Mouse (Mus musculus) skeletal muscle tissue, adult 2 months (tissue): ENCODE data around the gene Gm17949.
"Not testable (repeated sequence)": the region's sequence is repeated elsewhere in the genome, so short reads cannot be mapped to it uniquely, and the experiment has no call there.

Experiments used
- DNase-seq: peaks from one replicate; pipeline ENCODE4 v3.0.0-alpha.2; 2012; ENCODE audit warnings: low read depth, low spot score

Gene Gm17949

DNA sequence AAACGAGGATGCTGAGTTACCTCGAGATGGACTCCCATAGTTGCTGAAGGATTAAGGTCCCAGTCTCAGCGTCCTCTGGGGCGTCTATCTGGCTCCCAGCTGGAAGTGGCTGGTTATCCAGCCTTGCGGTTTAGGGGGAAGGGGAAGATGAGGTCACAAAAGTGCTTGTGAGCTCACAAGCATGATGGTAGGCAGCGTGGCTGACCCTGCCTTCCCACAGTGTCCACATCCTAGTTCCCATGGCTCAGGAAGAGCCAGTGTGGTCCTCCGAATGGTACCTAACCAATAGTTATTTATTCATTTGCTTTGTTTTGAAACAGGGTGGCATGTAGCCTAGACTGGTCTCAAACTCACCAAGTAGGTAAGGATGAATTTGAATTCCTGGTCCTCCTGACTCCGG, 30.3 kb downstream of the Gm17949 start, which contains the start of gene Slc25a41:
Slc25a41 (minus strand) TSS at position 101 of the 400 bp plus-strand sequence.
- no peak for DNase-seq

DNA sequence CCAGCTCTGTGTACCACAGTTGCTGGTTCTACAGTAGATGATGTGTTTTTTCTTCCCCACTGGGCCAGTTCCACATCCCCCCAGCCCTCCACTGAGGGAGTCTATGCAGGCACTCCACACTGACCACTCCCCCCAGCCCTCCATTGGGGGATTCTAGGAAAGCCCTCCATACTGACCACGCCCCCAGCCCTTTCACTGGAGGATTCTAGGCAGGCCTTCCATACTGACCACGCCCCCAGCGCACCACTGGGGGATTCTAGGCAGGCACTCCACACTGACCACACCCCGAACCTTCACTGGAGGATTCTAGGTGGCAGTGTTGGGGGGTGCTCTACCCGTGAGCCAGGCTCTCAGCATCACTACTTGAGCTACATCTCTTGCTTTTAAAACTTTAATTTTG, 36.1 kb downstream of the Gm17949 start:
- no peak for DNase-seq

DNA sequence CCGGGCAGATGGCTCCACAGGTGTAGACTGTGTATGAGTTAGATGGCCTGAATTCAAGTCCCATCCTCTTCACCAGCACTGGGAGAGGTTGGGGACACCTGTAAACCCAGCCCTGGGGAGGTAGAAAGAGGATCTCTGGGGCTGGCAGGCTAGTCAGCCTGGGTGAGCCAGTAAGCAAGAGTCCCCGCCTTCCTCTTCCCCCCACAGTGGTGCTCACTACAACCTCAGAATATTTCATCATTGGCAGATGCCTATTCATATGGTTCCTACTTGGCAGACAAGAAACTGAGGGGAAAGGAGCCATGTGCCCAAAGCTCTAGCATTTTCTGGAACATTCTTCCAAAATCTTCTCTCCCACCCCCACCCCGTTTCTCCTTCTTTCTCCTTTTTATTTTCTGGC, 37.5 kb downstream of the Gm17949 start:
- no peak for DNase-seq

DNA sequence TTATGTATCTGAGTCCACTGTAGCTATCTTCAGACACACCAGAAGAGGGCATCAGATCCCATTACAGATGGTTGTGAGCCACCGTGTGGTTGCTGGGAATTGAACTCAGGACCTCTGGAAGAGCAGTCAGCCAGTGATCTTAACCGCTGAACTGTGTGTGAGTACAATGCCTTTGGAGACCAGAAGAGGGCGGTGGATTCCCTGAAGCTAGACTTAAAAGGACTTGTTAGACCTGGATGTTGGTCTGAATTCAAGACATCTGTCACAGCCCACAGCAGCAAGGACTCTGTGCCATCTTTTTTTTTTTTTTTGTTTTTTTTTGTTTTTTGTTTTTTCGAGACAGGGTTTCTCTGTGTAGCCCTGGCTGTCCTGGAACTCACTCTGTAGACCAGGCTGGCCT, 40.4 kb downstream of the Gm17949 start:
- DNase-seq = not testable (repeated sequence)

- DNase-seq = no peak
Measured at GRCm38 (mm10) chr17:57056246-57056645, 45.0 kb downstream of the Gm17949 start.

DNA sequence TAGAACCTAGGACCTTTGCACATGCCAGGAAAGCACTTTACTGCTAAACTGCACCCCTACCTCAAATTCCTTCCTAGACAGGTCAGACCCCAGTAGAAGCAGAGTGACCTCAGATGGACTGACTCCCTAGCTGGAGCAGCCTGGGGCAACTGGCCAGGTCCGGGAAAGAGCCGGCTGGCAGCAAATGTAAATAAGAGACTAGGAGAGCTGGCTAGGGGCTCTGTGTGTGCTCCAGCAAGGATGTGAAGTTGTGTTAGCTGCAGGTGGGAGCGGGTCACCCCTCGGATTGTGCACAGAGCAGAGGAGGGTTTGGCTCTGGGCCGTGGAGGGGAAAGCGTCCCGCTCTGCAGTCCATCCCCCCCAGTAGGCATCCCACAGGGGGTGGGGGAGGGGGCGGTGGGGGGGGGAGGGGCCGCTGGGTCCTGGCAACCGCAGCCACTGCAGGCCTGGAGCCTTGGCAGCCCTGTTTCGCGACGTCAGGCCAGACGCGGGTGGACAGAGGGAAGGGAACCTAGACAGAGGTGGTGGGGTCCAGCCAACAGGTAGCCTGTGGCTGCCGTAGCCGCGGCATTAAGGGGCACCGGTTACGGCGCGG, 47.7 kb downstream of the Gm17949 start, which contains the start of gene Crb3:
Crb3 (plus strand) TSS at position 215 of the 595 bp plus-strand sequence.
- DNase-seq = peak; percentile 26

DNA sequence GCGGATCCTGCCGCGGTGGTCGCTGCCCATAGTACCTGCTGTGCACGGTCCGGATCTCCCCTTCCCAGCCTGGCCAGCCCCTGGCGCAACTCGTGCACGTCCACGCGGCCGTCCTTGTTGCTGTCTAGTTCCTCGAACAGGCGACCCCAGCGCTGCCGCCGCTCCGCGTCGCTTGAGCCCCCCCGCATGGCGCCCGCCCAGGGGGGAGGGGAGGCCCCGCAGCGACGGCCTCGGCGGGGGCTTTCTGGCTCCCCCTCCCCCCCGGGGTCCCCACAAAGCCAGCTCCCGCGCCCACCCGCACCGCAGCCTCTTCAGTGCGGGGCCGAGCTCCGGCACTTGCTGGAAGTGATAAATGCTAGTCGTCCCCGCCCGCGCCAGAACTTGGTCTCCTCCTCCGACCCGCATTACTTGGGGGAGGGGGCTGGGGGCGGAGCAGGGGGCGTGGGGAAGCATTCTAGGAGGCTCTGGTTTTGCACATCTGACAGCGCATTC, 48.3 kb downstream of the Gm17949 start, which contains the start of gene Slc25a23:
Slc25a23 (minus strand) TSS at position 378 of the 492 bp plus-strand sequence.
- peak; percentile 38 for DNase-seq

- peak; percentile 87 for DNase-seq
Measured at GRCm38 (mm10) chr17:57060231-57060801, 49.0 kb downstream of the Gm17949 start.

GRCm38 (mm10) chr17:57061069-57061468, 49.8 kb downstream of the Gm17949 start:
- no peak for DNase-seq

DNA sequence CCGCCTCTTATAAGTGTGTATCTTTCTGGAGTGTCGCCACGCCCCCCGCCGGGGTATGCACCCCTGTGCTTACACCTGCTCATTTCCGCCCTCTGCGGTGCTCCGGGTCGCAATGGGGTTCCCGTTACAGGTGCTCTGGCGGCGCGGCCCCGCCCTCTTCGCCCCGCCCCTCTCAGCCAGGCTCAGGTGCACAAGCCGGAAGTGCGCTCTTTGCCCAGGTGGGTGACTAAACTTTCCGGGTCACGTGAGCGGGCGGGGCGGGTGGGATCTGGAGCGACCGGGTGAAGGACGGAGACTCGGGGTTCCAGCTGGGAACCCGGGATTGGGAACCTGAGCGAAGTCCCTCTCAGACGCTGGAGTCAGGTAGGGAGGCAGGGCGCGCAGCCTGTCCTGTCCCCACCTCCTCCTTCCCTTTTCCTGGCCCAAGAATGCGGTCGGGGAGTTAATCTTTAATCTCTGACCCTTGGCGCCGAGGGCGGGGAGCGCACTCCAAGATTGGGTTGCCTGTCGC, 50.8 kb downstream of the Gm17949 start:
- DNase-seq = no peak

DNA sequence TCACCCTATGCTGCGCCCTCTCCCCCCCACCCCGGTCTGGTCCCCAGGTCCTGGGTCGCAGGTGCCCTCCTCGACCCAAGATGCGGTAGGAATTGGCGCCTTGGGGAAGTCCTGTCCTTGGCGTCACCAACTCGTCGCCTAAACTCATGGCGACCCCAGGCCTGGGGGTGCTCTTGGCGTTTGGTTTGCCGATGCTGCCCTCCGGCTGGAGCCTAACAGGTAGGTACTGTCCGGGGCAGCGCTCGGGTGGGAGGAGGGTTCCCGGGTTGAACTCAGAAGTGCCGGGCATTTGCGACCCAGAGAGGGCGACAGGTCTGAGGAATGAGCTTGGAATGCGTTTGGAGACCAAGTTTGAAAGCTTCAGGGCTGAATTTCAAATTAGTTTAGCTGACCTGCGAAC, 51.3 kb downstream of the Gm17949 start:
- DNase-seq = no peak

DNA sequence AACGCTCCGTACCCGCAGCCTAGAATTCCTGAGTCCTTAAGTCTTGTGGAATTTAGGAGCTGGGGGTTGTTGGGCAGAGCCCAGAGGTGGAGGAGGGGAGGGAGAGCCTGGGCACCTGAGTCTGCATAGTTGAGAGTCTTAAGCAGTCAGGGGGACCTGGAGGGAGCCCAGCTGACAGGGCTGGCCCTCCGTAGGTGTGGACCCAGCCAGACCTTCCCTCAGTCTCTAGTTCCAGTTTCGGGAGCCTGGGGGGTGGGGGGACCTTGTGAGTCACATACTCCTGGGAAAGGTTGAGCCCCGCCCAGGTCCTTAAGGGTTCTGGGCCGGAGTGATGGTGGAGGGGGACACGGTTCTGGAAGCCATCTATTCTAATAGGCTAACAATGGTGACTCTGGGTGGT, 51.8 kb downstream of the Gm17949 start:
- no peak for DNase-seq

DNA sequence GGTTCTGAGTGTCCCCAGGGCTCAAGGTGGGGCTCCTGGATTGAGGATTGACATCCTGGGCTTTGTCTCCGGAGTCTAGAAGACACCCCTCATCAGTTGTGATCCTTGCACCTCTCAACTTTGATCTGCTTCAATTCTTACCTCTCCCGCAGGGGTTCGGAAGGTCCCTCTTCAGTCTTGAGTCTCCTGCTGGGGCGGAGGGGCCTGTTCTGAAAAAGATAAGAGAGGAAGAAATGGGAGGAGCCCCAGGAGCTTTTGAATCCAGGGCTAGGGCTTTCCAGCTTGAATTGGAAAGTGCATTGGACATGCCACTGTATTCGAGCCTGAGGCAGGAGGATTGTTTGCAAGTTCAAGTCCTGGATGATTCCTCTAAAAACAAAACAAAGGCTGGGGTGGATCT, 55.6 kb downstream of the Gm17949 start:
- no peak for DNase-seq

- DNase-seq = no peak
Measured at GRCm38 (mm10) chr17:57070272-57070671, 59.0 kb downstream of the Gm17949 start.

DNA sequence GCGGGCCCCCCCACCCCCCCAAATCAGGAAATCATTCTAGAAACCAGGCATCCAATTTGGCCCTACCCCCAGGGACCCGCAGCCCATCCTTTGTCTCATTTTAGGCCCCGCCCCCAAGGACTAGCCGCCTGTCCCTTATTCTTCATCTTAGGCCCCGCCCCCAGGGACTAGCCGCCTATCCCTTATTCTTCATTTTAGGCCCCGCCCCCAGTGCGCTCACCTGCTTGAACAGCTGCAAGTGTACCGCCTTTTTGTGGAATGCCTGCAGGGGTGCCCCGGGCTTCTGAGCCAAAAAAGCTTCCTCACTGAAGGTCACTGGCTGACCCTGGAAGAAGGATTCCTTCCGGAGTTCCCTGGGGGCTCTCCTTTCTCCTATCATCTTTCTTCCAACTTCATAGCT, 59.4 kb downstream of the Gm17949 start:
- DNase-seq = no peak
